Mouse (Mus musculus) erythroblast, adult 5-6 weeks (primary cell): ENCODE measurements around the gene Map3k1. TPM values are rescaled to one million over a fixed set of nuclear protein-coding genes. Genes with fewer than 3 reads are reported as not detected.
A peak's percentile ranks its signal among the peaks of the same experiment; 100 is the strongest.
"Not testable (repeated sequence)": the region's sequence is repeated elsewhere in the genome, so short reads cannot be mapped to it uniquely, and the experiment has no call there.

Source experiments
- ATAC-seq: replicated peaks from 2 replicates; pipeline ENCODE4 v1.8.0; 2016; ENCODE audit warnings: moderate number of reproducible peaks, mild to moderate bottlenecking, moderate TSS enrichment, inconsistent platforms; ENCODE audit not compliant: poor library complexity, low FRiP score, severe bottlenecking
- total RNA-seq, 2 experiments: library from RNA; stranded (forward) in 1 of 2; stranded (reverse) in 1 of 2; fragments of 150-400 nt in 1 of 2; fragments of 200-764, 138-1000 nt in 1 of 2; gene quantifications; 2 replicates each; pipeline versions ENCODE4 v1.2.3 to v1.2.4; 2015 to 2017; ENCODE audit warnings: low replicate concordance in 2 of 2

The Map3k1 gene
- total RNA-seq, 2 experiments from 2014 or later = 36.7 to 40.0 TPM

GRCm38 (mm10) chr13:111753321-111753720 lies 55.5 kb downstream of the Map3k1 start:
- ATAC-seq = no peak

DNA sequence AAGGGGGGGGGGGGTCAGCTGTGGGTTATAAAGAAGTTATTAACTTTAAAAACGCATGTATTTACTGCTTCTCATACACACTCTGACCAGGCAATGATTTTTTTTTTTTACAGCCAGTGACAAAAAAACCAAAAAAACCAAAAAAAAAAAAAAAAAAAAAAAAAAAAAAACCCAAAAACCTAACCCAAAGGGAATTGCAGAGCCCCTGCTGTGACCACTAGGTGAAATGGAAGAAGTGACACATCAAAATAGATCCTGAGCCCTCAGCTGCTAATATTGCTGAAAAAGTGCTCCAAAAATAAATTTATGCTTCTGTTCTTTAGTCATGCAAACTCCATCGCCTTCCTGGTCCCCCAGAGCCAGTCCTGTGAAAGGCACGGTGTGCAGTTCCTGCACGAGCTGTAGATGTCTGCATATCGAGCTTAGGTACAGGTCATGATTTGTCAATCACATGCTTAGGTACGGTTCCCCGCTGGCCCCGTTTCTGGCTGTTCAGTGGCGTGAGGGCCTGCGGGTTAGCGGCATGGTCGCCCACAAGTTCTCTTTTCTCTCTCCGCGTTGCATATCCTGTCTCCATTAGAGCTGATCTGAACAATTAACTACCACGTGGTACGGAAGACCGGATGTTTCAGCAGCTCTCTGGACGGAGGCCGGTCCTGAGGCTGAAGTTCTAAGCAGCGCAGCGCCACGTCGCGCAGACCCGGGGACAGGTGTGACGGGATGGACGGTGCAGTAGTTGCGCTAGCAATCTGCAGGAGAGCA lies 60.3 kb downstream of the Map3k1 start:
- ATAC-seq = 0 out of 2 replicates have a peak, but pooled peaks have one; percentile 14

- no peak for ATAC-seq
Observed at GRCm38 (mm10) chr13:111746831-111747230, 62.0 kb downstream of the Map3k1 start.

DNA sequence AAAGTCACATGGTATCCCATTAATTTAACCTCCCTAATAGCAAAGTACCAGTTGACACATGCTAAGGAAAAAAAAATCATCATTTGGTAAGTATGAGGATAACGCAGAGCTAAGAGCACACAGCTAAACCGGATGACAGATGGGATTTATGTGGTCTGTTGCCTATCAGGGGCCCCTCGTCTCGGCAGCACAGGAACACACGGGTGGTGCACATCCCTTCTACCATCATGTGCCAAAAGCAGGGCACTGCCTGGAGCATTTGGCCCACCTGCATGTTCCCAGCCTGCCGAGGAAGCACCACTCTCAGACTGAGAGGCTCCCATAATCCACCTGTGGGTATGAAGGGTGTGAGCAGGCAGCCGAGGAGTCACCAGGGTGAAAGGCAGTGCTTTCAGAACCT lies 63.6 kb downstream of the Map3k1 start:
- ATAC-seq = no peak

DNA sequence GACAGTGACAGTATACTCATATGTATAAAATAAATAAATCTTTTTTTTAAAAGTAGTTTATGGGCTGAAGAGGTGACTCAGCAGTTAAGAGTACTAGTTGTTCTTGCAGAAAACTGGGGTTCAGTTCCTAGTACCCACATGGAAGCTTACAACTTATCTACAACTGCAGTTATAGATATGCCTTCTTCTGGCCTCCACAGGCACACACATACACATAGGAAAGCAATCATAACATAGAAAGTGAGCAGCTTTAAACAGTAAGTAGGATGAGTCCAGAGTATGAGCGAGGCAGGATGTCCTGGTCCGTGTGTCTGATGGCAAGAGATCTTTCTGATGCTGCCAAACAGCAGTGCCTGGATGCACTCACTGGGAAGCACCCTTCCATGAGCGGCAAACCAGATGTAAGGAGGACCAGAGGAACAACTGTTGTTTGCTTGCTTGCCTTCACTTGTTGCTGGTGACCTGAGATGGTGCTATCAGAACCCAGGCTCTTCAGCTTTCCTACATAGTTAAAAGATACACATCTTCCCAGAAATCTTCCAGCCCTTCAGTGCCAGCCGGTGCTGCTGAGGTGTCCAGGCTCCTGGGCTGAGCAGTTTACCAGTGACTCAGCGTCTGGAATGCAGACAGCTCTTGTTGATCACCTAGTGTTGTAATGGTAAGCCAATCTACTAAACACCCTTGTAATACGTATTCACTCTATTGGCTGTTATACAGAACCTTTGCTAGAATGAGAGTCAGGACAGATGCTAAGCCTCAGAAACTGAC lies 64.4 kb downstream of the Map3k1 start:
- ATAC-seq = peak; percentile 53

GRCm38 (mm10) chr13:111741991-111742615 lies 66.7 kb downstream of the Map3k1 start:
- peak; percentile 59; the same call in 1 of the 2 replicates for ATAC-seq

GRCm38 (mm10) chr13:111741204-111741990 lies 67.4 kb downstream of the Map3k1 start:
- ATAC-seq = no peak

DNA sequence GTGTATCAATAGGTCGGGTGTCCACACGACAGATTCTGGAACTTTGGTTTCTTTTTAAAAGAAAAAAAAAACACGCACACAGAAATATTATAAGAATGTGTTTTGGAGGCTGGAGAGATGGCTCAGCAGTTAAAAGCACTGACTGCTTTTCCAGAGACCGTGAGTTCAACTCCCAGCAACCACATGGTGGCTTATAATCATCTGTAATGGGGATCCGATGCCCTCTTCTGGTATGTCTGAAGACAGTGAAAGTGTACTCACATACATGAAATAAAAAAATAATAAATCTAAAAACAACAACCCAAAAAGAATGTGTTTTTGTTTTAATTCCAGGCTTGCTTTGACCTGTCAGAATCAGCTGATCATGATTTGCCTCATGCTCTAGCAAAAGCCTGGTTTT lies 81.9 kb downstream of the Map3k1 start:
- no peak for ATAC-seq

- peak; percentile 91 for ATAC-seq
Observed at GRCm38 (mm10) chr13:111725165-111726077, 83.4 kb downstream of the Map3k1 start.

- ATAC-seq = peak; percentile 57
Observed at GRCm38 (mm10) chr13:111724811-111725164, 84.0 kb downstream of the Map3k1 start.

DNA sequence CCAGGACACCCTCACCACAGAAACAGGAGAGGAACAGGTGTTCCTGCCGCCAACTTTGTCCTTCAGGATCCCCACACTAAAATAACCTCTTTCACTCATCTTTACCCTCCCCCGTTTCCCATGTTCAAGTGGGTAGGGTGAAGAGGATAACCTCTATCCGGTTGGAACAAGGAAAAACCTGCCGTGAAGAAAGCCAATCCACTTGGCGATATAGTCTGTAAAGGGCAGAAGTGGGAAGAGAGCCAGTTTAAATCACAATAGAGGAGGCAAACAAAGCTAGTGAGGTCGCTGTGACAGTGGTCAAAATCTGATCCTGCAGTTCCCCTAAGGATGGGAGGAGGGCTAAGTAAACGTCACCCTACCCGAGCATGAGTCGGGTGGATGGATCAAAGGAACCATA lies 89.1 kb downstream of the Map3k1 start:
- ATAC-seq = no peak

DNA sequence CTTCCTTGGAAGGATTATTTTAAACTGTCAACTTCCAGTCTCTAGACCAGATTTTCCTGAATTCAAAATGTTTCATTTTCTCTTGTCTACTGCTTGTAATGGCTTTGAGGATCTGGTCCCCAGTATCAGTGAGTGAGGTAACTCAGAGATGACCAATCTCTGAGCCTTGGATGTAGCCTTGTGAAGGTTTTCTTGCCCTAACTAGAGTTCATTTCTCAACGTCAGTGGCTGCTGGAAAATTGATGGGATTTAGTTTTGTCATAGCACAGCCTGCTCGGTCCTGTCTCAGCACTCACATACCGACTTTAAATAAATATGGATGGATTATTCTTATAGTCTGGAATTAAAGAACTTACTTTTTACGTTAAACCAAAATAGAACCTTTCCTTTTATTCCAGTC lies 98.3 kb downstream of the Map3k1 start:
- no peak for ATAC-seq

- ATAC-seq = not testable (repeated sequence)
Observed at GRCm38 (mm10) chr13:111703952-111704351, 104.8 kb downstream of the Map3k1 start.

GRCm38 (mm10) chr13:111703396-111703795 lies 105.4 kb downstream of the Map3k1 start:
- ATAC-seq = no peak

Other genes starting within 250 kb of the Map3k1 start
- gene Gm10198, start 216.2 kb downstream of the Map3k1 start, total RNA-seq (2015; ENCODE audit: low replicate concordance) = not detected in 2 replicates
- not detected in 2 replicates for gene Gm10198, start 216.2 kb downstream of the Map3k1 start, total RNA-seq (2017; ENCODE audit: low replicate concordance)
- 18.4 and 24.8 TPM in 2 replicates for gene Mier3, start 128.0 kb downstream of the Map3k1 start, total RNA-seq (2015; ENCODE audit: low replicate concordance)
- 34.7 and 39.4 TPM in 2 replicates for gene Mier3, start 128.0 kb downstream of the Map3k1 start, total RNA-seq (2017; ENCODE audit: low replicate concordance)